Mouse (Mus musculus): Measurements from ENCODE around the gene Myog. TPM values are rescaled to one million over a fixed set of nuclear protein-coding genes. Genes with fewer than 3 reads are reported as not detected.

Gene Myog
- polyA plus RNA-seq, 1 experiment from 2014 or later = 3.7 TPM

GRCm38 (mm10) chr1:134335924-134336810 lies 46.4 kb downstream of the Myog start:
- Histone ChIP-seq H3K9ac (ENCODE audit: low read depth, low read length) (no peak overlapping the region), H3K9me3 (replicated peaks; ENCODE audit: control insufficient read depth, low read length) (no peaks in the 10 kb centered on the region), H3K27me3 (ENCODE audit: control insufficient read depth, insufficient read depth, low read length) (no peaks in the 10 kb centered on the region), H3K27ac (ENCODE audit: low read depth, low read length) (no peak overlapping the region), H3K4me2 (no peak overlapping the region), H3K36me3 (ENCODE audit: control insufficient read depth, insufficient read depth, low read length) (no peaks in the 10 kb centered on the region), H3K4me1 (ENCODE audit: control insufficient read depth, insufficient read depth, low read length) (peaks cover 62% of the 10 kb centered on the region), H3K4me3 (ENCODE audit: low read depth, low read length) (no peak overlapping the region)
- no peak for ATAC-seq (replicated peaks; ENCODE audit: insufficient number of reproducible peaks, low FRiP score, low TSS enrichment)
- 79% methylated on average over 12 of the region's 12 CpGs for WGBS (ENCODE audit: insufficient replicate concordance)

GRCm38 (mm10) chr1:134336958-134337710 lies 47.3 kb downstream of the Myog start:
- no peak for ATAC-seq (replicated peaks; ENCODE audit: insufficient number of reproducible peaks, low FRiP score, low TSS enrichment)
- 0 out of 2 replicates have a peak overlapping the region, but pooled peaks have one; percentile 28 for H3K9ac ChIP-seq (ENCODE audit: low read depth, low read length)
- no peak overlapping the region for H3K4me2 ChIP-seq
- H3K27me3 ChIP-seq (ENCODE audit: control insufficient read depth, insufficient read depth, low read length) = no peaks in the 10 kb centered on the region
- H3K27ac ChIP-seq (ENCODE audit: low read depth, low read length) = no peak overlapping the region
- no peak overlapping the region for H3K4me3 ChIP-seq (ENCODE audit: low read depth, low read length)
- peaks cover 67% of the 10 kb centered on the region for H3K4me1 ChIP-seq (ENCODE audit: control insufficient read depth, insufficient read depth, low read length)
- H3K9me3 ChIP-seq (replicated peaks; ENCODE audit: control insufficient read depth, low read length) = no peaks in the 10 kb centered on the region
- H3K36me3 ChIP-seq (ENCODE audit: control insufficient read depth, insufficient read depth, low read length) = no peaks in the 10 kb centered on the region
- 67% methylated on average over 11 of the region's 11 CpGs for WGBS (ENCODE audit: insufficient replicate concordance)

GRCm38 (mm10) chr1:134339162-134339561 lies 49.4 kb downstream of the Myog start:
- no peak overlapping the region for H3K4me3 ChIP-seq (ENCODE audit: low read depth, low read length)
- peak overlapping the region; percentile 11; the same call in 1 of the 2 replicates for H3K4me2 ChIP-seq
- H3K27me3 ChIP-seq (ENCODE audit: control insufficient read depth, insufficient read depth, low read length) = no peaks in the 10 kb centered on the region
- no peak overlapping the region for H3K9ac ChIP-seq (ENCODE audit: low read depth, low read length)
- peak overlapping the region; percentile 22 for H3K27ac ChIP-seq (ENCODE audit: low read depth, low read length)
- no peaks in the 10 kb centered on the region for H3K9me3 ChIP-seq (replicated peaks; ENCODE audit: control insufficient read depth, low read length)
- 63% methylated on average over 7 of the region's 7 CpGs for WGBS (ENCODE audit: insufficient replicate concordance)
- no peaks in the 10 kb centered on the region for H3K36me3 ChIP-seq (ENCODE audit: control insufficient read depth, insufficient read depth, low read length)
- H3K4me1 ChIP-seq (ENCODE audit: control insufficient read depth, insufficient read depth, low read length) = peaks cover 64% of the 10 kb centered on the region
- ATAC-seq (replicated peaks; ENCODE audit: insufficient number of reproducible peaks, low FRiP score, low TSS enrichment) = no peak

GRCm38 (mm10) chr1:134339757-134340619 lies 50.2 kb downstream of the Myog start:
- Histone ChIP-seq H3K9ac (ENCODE audit: low read depth, low read length) (no peak overlapping the region), H3K36me3 (ENCODE audit: control insufficient read depth, insufficient read depth, low read length) (no peaks in the 10 kb centered on the region), H3K27ac (ENCODE audit: low read depth, low read length) (peak overlapping the region; percentile 22; the same call in 1 of the 2 replicates), H3K4me1 (ENCODE audit: control insufficient read depth, insufficient read depth, low read length) (peaks cover 56% of the 10 kb centered on the region), H3K4me2 (no peak overlapping the region), H3K9me3 (replicated peaks; ENCODE audit: control insufficient read depth, low read length) (no peaks in the 10 kb centered on the region), H3K4me3 (ENCODE audit: low read depth, low read length) (no peak overlapping the region), H3K27me3 (ENCODE audit: control insufficient read depth, insufficient read depth, low read length) (no peaks in the 10 kb centered on the region)
- ATAC-seq (replicated peaks; ENCODE audit: insufficient number of reproducible peaks, low FRiP score, low TSS enrichment) = no peak
- 94% methylated on average over 18 of the region's 18 CpGs for WGBS (ENCODE audit: insufficient replicate concordance)

- Histone ChIP-seq H3K4me2 (peak overlapping the region; percentile 95), H3K4me1 (ENCODE audit: control insufficient read depth, insufficient read depth, low read length) (peaks cover 46% of the 10 kb centered on the region), H3K27ac (ENCODE audit: low read depth, low read length) (peak overlapping the region; percentile 74), H3K9ac (ENCODE audit: low read depth, low read length) (peak overlapping the region; percentile 31; the same call in 1 of the 2 replicates), H3K4me3 (ENCODE audit: low read depth, low read length) (no peak overlapping the region), H3K27me3 (ENCODE audit: control insufficient read depth, insufficient read depth, low read length) (no peaks in the 10 kb centered on the region), H3K9me3 (replicated peaks; ENCODE audit: control insufficient read depth, low read length) (no peaks in the 10 kb centered on the region), H3K36me3 (ENCODE audit: control insufficient read depth, insufficient read depth, low read length) (0 out of 2 replicates have a peak, but pooled peaks cover 4% of the 10 kb centered on the region)
- 74% methylated on average over 5 of the region's 5 CpGs for WGBS (ENCODE audit: insufficient replicate concordance)
- no peak for ATAC-seq (replicated peaks; ENCODE audit: insufficient number of reproducible peaks, low FRiP score, low TSS enrichment)
These were observed 52.0 kb downstream of the Myog start for GRCm38 (mm10) chr1:134341641-134342277.

Other genes with a start within 250 kb of the Myog start
- gene Btg2, start 210.9 kb upstream of the Myog start, polyA plus RNA-seq (2014; fragmentation: Nextera tagmentation; extraction: Ambion mirVana) = 31.7 and 35.6 TPM in 2 replicates
- gene Chit1, start 178.7 kb upstream of the Myog start, polyA plus RNA-seq (2014; fragmentation: Nextera tagmentation; extraction: Ambion mirVana) = 1.7 and 1.9 TPM in 2 replicates
- 1.5 and 1.9 TPM in 2 replicates for gene Chil1, start 107.8 kb upstream of the Myog start, polyA plus RNA-seq (2014; fragmentation: Nextera tagmentation; extraction: Ambion mirVana)
- gene Mybph, start 96.5 kb upstream of the Myog start, polyA plus RNA-seq (2014; fragmentation: Nextera tagmentation; extraction: Ambion mirVana) = 1.0 and 1.2 TPM in 2 replicates
- 4.4 and 6.7 TPM in 2 replicates for gene Adora1, start 54.6 kb upstream of the Myog start, polyA plus RNA-seq (2014; fragmentation: Nextera tagmentation; extraction: Ambion mirVana)
- 9.4 and 9.7 TPM in 2 replicates for gene Ppfia4, start 42.9 kb downstream of the Myog start, polyA plus RNA-seq (2014; fragmentation: Nextera tagmentation; extraction: Ambion mirVana)
- gene Tmem183a, start 72.0 kb downstream of the Myog start, polyA plus RNA-seq (2014; fragmentation: Nextera tagmentation; extraction: Ambion mirVana) = 75.1 and 78.8 TPM in 2 replicates
- not detected in 2 replicates for gene 4933406M09Rik, start 96.0 kb downstream of the Myog start, polyA plus RNA-seq (2014; fragmentation: Nextera tagmentation; extraction: Ambion mirVana)
- gene Cyb5r1, start 115.6 kb downstream of the Myog start, polyA plus RNA-seq (2014; fragmentation: Nextera tagmentation; extraction: Ambion mirVana) = 35.2 and 36.9 TPM in 2 replicates
- gene Adipor1, start 125.4 kb downstream of the Myog start, polyA plus RNA-seq (2014; fragmentation: Nextera tagmentation; extraction: Ambion mirVana) = 129 and 130 TPM in 2 replicates
- gene Klhl12, start 165.5 kb downstream of the Myog start, polyA plus RNA-seq (2014; fragmentation: Nextera tagmentation; extraction: Ambion mirVana) = 15.5 and 22.2 TPM in 2 replicates
- gene Rabif, start 204.7 kb downstream of the Myog start, polyA plus RNA-seq (2014; fragmentation: Nextera tagmentation; extraction: Ambion mirVana) = 35.3 and 37.9 TPM in 2 replicates